Mouse (Mus musculus) limb, embryonic 12.5 days (tissue): ENCODE measurements around the gene Wbp2nl. TPM values are rescaled to one million over a fixed set of nuclear protein-coding genes. Genes with fewer than 3 reads are reported as not detected.

ENCODE experiments used
- ATAC-seq: fragments of 200-750 bp; cut with Nextera tagmentation; 2 replicates; pipeline ENCODE4 v1.8.0; 2017; ENCODE audit warnings: low read depth, moderate TSS enrichment; ENCODE audit not compliant: insufficient number of reproducible peaks, insufficient read depth, low FRiP score, low TSS enrichment
- H3K27ac ChIP-seq: fragments of 300-500 bp; sonication (generic); 2 replicates; pipeline ENCODE4 v1.5.1; 2016; ENCODE audit warnings: mild to moderate bottlenecking, moderate library complexity
- H3K27me3 ChIP-seq: fragments of 300-500 bp; sonication (generic); 2 replicates; pipeline ENCODE4 v1.6.1; 2016; ENCODE audit warnings: mild to moderate bottlenecking, moderate library complexity
- H3K36me3 ChIP-seq: fragments of 300-500 bp; sonication (generic); 2 replicates; pipeline ENCODE4 v1.6.1; 2016; ENCODE audit warnings: mild to moderate bottlenecking, moderate library complexity
- H3K4me1 ChIP-seq: fragments of 300-500 bp; sonication (generic); replicated peaks from 2 replicates; pipeline ENCODE4 v1.6.1; 2016
- H3K4me2 ChIP-seq: fragments of 300-500 bp; sonication (generic); 2 replicates; pipeline ENCODE4 v1.6.1; 2016; ENCODE audit warnings: mild to moderate bottlenecking, moderate library complexity
- H3K4me3 ChIP-seq: fragments of 300-500 bp; sonication (generic); replicated peaks from 2 replicates; pipeline ENCODE4 v1.5.1; 2016; ENCODE audit warnings: mild to moderate bottlenecking
- H3K9ac ChIP-seq: fragments of 300-500 bp; sonication (generic); replicated peaks from 2 replicates; pipeline ENCODE4 v1.6.1; 2016; ENCODE audit warnings: mild to moderate bottlenecking, moderate library complexity
- H3K9me3 ChIP-seq: fragments of 300-500 bp; sonication (generic); 2 replicates; pipeline ENCODE4 v1.6.1; 2016; ENCODE audit warnings: mild to moderate bottlenecking, moderate library complexity
- WGBS: fragments of 180-500 bp; shearing (Covaris S2); methylation state at CpG from one replicate; pipeline ENCODE4 v1.1.7; 2016; 5-methylcytosine and 5-hydroxymethylcytosine counted together
- polyA plus RNA-seq: library from polyadenylated mRNA; unstranded; fragments of >200 nt; fragmentation: Nextera tagmentation; extraction: Ambion mirVana; gene quantifications from 2 replicates; pipeline ENCODE4 v1.2.1, GENCODE M21; 2016

Wbp2nl gene
- polyA plus RNA-seq, 1 experiment from 2014 or later, result not detected

DNA sequence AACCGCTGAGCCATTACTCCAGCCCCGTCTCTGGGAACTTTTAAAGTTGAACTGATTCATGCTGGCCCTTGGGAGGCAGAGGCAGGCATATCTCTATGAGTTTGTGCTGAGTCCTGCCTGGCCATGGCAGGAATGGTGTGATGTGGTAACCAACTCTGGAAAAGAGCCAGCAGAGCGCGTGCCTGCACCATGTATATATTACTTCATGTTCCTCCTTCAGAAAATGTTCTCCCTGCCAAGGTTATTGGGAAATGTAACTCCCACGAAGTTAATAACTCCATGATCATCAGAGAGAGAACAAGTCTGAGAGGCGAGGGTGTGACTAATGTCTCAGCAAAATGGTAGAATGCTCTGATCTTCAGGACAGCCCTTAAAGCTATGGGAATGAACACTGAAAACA, 19.1 kb downstream of the Wbp2nl start:
- Histone ChIP-seq H3K36me3 (no peaks in the 10 kb centered on the region), H3K27me3 (no peaks in the 10 kb centered on the region), H3K27ac (no peak overlapping the region), H3K4me3 (no peak overlapping the region), H3K9ac (no peak overlapping the region), H3K4me2 (no peak overlapping the region), H3K9me3 (no peaks in the 10 kb centered on the region), H3K4me1 (no peaks in the 10 kb centered on the region)
- 83% methylated on average over 6 of the region's 6 CpGs for WGBS
- ATAC-seq, result no peak

DNA sequence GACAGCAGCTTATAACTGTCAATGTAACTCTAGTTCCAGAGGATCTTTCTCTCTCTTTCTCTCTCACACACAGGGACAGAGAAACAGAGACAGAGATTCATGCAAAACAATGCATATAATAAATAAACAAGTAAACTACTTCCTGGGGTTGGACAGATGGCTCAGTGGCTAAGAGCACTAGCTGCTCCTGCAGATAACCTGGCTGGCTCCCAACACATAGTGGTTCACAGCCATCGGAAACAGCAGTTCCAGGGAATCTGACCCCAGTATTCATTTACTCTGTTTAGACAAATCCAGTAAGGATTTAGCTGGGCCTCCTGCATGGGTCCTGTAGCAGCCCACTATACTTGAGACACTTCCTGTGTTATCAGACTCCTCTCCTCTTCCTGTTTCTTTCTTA, 20.9 kb downstream of the Wbp2nl start:
- WGBS, result 68% methylated on average over 1 of the region's 1 CpGs

DNA sequence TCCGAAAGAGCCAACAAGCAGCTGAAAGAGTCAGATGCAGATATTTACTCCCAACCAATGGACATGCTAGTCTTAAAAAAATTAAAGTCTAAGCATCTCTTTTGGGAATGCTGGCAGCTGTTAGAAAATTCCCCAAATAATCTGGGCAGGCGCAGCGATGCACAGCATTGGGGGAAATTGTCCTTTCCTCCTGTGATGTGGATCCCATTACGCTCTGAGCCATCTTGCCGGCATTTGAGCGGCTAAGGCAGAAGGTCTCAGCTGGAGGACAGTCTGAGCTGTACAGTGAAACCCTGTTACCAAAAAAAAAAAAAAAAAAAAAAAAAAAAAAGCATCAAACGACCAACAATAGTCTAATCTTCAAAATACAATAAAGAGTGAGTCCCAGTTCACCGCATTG, 23.4 kb downstream of the Wbp2nl start:
- Histone ChIP-seq H3K4me2 (no peak overlapping the region), H3K4me1 (0 out of 2 replicates have a peak, but pooled peaks cover 12% of the 10 kb centered on the region), H3K4me3 (no peak overlapping the region), H3K9me3 (no peaks in the 10 kb centered on the region), H3K9ac (no peak overlapping the region), H3K27me3 (no peaks in the 10 kb centered on the region), H3K27ac (no peak overlapping the region), H3K36me3 (no peaks in the 10 kb centered on the region)
- no peak for ATAC-seq
- 79% methylated on average over 8 of the region's 8 CpGs for WGBS

More for the DNA sequence above, 20.9 kb downstream of the Wbp2nl start:
- Histone ChIP-seq H3K27me3 (no peaks in the 10 kb centered on the region), H3K4me3 (no peak overlapping the region), H3K9me3 (no peaks in the 10 kb centered on the region), H3K27ac (no peak overlapping the region), H3K36me3 (no peaks in the 10 kb centered on the region), H3K4me1 (0 out of 2 replicates have a peak, but pooled peaks cover 5% of the 10 kb centered on the region), H3K4me2 (no peak overlapping the region), H3K9ac (no peak overlapping the region)
- no peak for ATAC-seq

DNA sequence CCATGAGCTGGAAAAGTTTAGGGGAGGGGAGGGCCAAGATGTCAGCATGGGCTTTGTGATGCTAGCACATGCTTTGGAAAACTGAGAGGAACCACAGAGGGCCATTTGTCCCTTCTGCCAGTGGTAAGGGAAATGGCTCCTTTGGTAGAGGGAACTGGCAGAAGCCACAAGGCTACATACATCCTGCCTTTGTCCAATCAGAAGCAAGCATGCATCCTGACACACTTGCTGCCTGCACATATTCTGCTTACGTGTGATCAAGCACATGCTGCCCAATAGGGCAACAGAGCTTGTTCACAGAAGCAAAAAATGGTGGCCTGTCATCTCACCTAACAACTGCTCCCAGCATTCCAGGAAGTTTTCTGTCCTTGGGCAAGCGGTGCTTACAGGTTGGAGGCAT, 26.6 kb downstream of the Wbp2nl start:
- H3K36me3 ChIP-seq, result peaks cover 19% of the 10 kb centered on the region
- no peak overlapping the region for H3K4me2 ChIP-seq
- no peak overlapping the region for H3K27ac ChIP-seq
- 0 out of 2 replicates have a peak, but pooled peaks cover 12% of the 10 kb centered on the region for H3K4me1 ChIP-seq
- ATAC-seq, result no peak
- H3K27me3 ChIP-seq, result no peaks in the 10 kb centered on the region
- no peak overlapping the region for H3K9ac ChIP-seq
- WGBS, result 63% methylated on average over 2 of the region's 2 CpGs
- H3K4me3 ChIP-seq, result no peak overlapping the region
- H3K9me3 ChIP-seq, result no peaks in the 10 kb centered on the region

DNA sequence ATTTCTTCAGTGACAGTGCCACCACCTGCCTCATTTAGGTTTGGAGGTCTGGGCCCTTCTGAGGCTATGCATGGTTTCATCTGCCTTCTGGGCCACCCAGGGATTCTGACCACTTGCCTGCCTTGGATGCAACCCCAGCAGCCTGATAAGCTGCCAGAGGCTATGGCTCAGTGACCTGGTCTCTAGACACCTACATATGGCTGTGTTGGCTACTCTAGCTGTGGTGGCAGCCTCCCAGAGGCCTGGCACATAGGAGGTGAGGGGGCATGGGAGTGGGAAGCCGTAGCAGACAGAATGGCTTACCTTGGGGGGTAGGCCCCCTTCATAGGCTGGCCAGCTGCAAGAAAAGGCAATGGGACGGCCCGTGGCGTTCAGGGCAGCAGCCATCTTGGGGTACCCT, 36.4 kb downstream of the Wbp2nl start:
- Histone ChIP-seq H3K36me3 (peaks cover 55% of the 10 kb centered on the region), H3K9me3 (no peaks in the 10 kb centered on the region), H3K4me1 (peaks cover 24% of the 10 kb centered on the region), H3K4me3 (no peak overlapping the region), H3K4me2 (no peak overlapping the region), H3K27ac (no peak overlapping the region), H3K9ac (no peak overlapping the region), H3K27me3 (peaks cover 4% of the 10 kb centered on the region)
- ATAC-seq, result no peak
- WGBS, result 96% methylated on average over 4 of the region's 4 CpGs

DNA sequence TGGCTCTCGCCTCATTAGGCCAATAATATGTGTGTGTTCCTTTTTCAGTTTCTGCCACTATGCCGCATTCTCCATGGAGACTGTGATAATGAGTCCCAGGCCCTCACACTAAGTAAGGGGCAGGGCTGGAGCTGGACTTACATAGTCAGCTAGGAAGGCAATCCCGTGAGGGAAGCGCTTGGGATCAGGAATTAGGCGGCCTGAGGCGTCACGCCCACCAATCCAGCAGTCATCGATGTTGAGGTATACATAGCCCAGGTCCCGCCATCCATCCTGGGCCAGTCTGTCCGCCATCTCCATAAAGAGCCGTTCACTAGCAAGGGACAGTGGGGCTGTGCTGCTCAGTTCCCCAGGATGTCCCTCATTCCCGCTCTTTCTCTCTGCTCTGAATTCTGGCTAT, 37.9 kb downstream of the Wbp2nl start:
- H3K4me3 ChIP-seq, result no peak overlapping the region
- no peaks in the 10 kb centered on the region for H3K9me3 ChIP-seq
- peaks cover 41% of the 10 kb centered on the region for H3K36me3 ChIP-seq
- H3K27me3 ChIP-seq, result peaks cover 9% of the 10 kb centered on the region
- H3K4me1 ChIP-seq, result peaks cover 31% of the 10 kb centered on the region
- 63% methylated on average over 12 of the region's 12 CpGs for WGBS
- no peak for ATAC-seq
- peak overlapping the region; percentile 32; the same call in 1 of the 2 replicates for H3K27ac ChIP-seq
- H3K4me2 ChIP-seq, result no peak overlapping the region
- H3K9ac ChIP-seq, result no peak overlapping the region; the same call in 1 of the 2 replicates

DNA sequence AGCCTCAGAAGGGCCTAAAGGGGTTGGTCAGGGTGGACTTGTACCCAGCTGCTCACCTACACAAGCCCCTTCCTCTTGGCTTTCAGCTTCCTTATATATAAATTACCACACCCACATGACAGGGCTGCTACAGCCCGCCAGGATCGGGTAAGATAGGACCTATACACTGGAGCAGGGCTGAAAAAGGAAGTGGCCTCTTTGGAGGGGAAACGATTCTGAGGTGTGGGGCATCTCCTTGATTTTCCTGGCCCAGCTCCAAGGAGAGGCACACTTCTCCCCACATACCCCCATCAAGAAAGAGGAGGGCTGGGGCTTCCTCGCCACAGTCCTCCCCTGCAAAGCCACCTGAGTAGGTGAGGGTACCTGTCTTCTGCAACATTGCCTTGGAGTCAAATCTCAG, 39.1 kb downstream of the Wbp2nl start:
- 42% methylated on average over 4 of the region's 4 CpGs for WGBS
- no peak for ATAC-seq
- Histone ChIP-seq H3K4me2 (peak overlapping the region; percentile 63), H3K4me1 (peaks cover 39% of the 10 kb centered on the region), H3K9ac (peak overlapping the region; percentile 62), H3K36me3 (peaks cover 34% of the 10 kb centered on the region), H3K27me3 (peaks cover 9% of the 10 kb centered on the region), H3K27ac (no peak overlapping the region), H3K4me3 (peak overlapping the region; percentile 55), H3K9me3 (no peaks in the 10 kb centered on the region)

DNA sequence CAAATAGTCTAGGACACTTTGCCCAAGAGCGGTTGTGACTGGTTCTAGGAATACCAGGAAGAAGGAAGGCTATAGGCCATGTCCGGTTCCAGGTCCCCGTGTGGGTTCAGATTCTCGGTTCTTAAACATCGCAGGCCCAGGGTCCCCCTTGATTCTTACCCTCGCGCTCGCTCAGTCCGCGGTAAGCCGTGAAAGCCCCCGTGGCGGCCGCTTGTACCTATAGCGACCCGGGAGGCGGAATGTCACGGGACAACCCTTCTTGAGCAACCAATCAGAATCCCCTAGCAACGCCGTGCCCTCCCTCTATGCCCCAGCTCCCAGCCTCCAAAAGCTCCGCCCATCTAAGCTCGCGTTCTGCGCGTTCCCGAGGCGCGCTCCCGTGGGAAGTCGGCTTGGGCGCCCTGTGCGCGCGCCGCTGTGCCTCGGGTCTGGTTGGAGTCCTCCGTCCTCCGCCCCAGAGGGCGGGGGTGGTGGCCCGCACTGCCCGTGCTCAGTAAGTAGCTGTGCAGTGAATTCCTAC, 39.9 kb downstream of the Wbp2nl start, which contains the start of the genes Naga, Pheta2 and Smdt1:
Gene Naga, minus strand, starts transcription at position 333 of the 520 bp plus-strand sequence.
Gene Pheta2, plus strand, starts transcription at position 350 of the 520 bp plus-strand sequence.
Gene Smdt1, plus strand, starts transcription at position 367 of the 520 bp plus-strand sequence.
- Histone ChIP-seq H3K9ac (peak within 1 kb of the TSS; percentile 62), H3K4me1 (peaks cover 39% of the 10 kb centered on the region), H3K27ac (no peak within 1 kb of the TSS), H3K27me3 (peaks cover 9% of the 10 kb centered on the region), H3K36me3 (peaks cover 32% of the 10 kb centered on the region), H3K4me3 (peak within 1 kb of the TSS; percentile 55), H3K4me2 (peak within 1 kb of the TSS; percentile 63), H3K9me3 (no peaks in the 10 kb centered on the region)
- peak; percentile 80 for ATAC-seq
- under 1% methylated on average over 41 of the region's 41 CpGs for WGBS

DNA sequence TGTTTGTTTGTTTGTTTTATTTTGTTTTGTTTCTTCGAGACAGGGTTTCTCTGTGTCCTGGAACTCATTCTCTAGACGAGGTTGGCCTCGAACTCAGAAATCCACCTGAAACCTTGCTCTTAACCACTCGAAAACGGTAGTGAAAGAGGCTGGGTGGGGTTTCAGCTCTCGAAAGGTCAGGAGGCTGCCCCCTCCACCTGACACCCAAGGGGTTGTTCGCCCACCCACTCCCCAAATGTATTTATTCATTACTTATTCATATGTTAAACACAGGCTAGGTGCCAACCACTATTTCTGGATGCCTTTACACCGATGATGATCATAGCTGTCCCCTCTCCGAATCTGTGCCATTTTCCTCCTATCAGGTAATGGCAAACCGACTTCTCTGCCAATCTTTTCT, 40.4 kb downstream of the Wbp2nl start:
- peak overlapping the region; percentile 55 for H3K4me3 ChIP-seq
- peaks cover 39% of the 10 kb centered on the region for H3K4me1 ChIP-seq
- 0 out of 2 replicates have a peak overlapping the region, but pooled peaks have one; percentile 35 for H3K9ac ChIP-seq
- H3K36me3 ChIP-seq, result peaks cover 28% of the 10 kb centered on the region
- no peaks in the 10 kb centered on the region for H3K9me3 ChIP-seq
- 57% methylated on average over 10 of the region's 10 CpGs for whole genome bisulfite sequencing
- ATAC-seq, result no peak
- H3K4me2 ChIP-seq, result peak overlapping the region; percentile 63
- H3K27ac ChIP-seq, result no peak overlapping the region
- peaks cover 9% of the 10 kb centered on the region for H3K27me3 ChIP-seq

DNA sequence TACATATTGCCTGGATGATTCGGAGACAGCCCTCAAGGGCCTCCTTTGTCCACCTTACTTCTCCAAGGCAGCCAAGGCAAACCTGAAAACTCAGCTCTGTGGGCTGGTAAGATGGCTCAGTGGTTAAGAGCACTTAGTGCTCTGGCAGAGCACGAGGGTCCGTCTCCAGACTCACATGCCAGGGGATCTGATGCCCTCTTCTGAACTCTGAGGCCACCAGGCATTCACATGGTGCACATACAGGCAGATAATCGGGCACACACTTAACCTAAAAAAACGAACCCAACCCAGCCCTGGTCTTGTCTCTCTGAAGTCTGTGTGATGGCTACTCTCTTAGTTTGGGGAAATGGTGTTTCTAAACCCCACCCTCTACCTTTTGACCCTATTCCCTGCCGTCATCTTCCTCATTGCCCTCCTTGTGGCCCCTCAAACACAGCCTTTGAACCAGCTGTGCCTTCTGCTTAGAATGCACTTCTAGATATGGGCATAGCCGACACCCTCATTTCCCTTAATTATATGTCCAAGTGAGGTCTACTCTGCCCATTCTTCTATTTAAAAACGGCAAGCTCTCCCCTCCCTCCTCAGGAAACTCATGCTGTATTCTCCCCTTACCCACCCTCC, 41.0 kb downstream of the Wbp2nl start:
- H3K36me3 ChIP-seq, result peaks cover 22% of the 10 kb centered on the region
- no peak overlapping the region for H3K4me3 ChIP-seq
- H3K27me3 ChIP-seq, result peaks cover 9% of the 10 kb centered on the region
- no peak overlapping the region; the same call in 1 of the 2 replicates for H3K4me2 ChIP-seq
- ATAC-seq, result no peak
- no peak overlapping the region for H3K9ac ChIP-seq
- WGBS, result 75% methylated on average over 8 of the region's 8 CpGs
- H3K9me3 ChIP-seq, result no peaks in the 10 kb centered on the region
- H3K27ac ChIP-seq, result no peak overlapping the region
- H3K4me1 ChIP-seq, result peaks cover 39% of the 10 kb centered on the region

DNA sequence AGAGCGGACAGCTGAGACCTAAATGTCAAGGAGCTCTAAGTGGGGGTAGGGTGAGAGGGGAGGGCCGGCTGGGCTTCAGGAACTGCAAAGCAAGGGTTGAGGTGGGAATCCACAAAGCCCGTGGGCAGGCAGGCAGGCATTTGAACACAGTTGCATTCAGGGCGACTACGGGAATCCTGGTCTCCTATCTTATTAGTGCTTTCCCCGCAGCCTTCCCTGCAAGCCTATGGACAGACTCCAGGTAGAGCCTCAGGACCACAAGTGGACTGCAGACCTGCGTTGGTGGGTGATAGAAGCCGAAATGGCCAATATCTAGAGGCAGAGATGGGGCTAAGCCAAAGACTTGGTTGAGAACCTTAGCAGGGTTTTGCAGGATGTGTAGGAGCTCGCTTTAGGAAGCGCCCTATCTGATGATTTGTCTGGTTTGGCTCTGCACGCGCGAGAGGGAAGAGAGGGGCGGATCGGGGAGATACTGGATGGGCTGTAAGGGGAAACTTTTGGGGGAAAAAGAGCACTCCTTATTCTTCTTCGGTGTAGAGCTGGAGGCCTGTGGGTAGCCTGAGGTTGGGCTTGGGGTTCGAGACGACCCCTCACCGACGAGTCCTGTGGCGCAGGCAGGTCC, 41.8 kb downstream of the Wbp2nl start:
- WGBS, result 45% methylated on average over 21 of the region's 21 CpGs
- Histone ChIP-seq H3K27me3 (peaks cover 9% of the 10 kb centered on the region), H3K4me2 (peak overlapping the region; percentile 71), H3K9me3 (no peaks in the 10 kb centered on the region), H3K36me3 (peaks cover 14% of the 10 kb centered on the region), H3K27ac (peak overlapping the region; percentile 64; the same call in 1 of the 2 replicates), H3K4me1 (peaks cover 39% of the 10 kb centered on the region), H3K9ac (peak overlapping the region; percentile 76), H3K4me3 (peak overlapping the region; percentile 49)
- no peak for ATAC-seq
